Mouse (Mus musculus) right cerebral cortex, postnatal 14 days (tissue): ENCODE data around the gene Dis3l.
"Not testable (repeated sequence)": the region's sequence is repeated elsewhere in the genome, so short reads cannot be mapped to it uniquely, and the experiment has no call there.

Experiments used
- DNase-seq: peaks from one replicate; pipeline ENCODE4 v3.0.0; 2022

Gene Dis3l

DNA sequence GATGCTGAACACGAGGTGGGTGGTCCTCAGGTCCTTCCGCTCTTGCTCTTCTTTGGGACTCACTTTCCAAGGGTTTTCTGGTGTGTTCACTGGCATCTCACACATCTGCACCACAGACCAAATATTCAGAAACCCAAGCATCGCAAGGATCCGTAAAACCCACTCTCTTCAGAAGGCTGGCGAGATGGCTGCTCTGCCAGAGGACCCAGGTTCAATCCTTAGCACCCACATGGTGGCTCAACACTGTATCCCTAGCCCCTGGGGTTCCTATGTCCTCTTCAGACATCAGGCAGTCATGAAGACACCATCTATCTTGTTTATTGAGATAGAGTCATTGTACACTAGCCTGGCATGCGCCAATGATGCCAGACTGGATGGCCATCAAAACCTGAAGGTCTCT lies 26.4 kb downstream of the Dis3l start:
- DNase-seq = no peak

DNA sequence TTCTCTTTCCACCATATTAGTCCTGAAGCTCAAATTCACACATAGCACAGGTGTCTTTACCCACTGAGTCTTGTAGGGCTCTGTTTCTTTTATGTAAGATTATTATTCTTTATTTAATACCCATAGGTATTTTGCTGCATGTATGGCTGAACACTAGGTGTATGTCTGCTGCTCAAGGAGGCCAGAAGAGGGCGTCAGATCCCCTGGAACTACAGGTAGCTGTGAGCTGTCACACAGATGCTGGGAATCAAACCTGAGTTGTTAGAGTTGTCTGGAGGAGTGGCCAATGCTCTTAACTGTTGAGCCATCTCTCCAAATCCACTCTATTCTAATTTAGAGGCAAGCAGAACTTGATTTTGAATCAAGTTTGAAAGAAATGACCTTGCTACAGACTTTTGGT lies 29.0 kb downstream of the Dis3l start:
- no peak for DNase-seq

DNA sequence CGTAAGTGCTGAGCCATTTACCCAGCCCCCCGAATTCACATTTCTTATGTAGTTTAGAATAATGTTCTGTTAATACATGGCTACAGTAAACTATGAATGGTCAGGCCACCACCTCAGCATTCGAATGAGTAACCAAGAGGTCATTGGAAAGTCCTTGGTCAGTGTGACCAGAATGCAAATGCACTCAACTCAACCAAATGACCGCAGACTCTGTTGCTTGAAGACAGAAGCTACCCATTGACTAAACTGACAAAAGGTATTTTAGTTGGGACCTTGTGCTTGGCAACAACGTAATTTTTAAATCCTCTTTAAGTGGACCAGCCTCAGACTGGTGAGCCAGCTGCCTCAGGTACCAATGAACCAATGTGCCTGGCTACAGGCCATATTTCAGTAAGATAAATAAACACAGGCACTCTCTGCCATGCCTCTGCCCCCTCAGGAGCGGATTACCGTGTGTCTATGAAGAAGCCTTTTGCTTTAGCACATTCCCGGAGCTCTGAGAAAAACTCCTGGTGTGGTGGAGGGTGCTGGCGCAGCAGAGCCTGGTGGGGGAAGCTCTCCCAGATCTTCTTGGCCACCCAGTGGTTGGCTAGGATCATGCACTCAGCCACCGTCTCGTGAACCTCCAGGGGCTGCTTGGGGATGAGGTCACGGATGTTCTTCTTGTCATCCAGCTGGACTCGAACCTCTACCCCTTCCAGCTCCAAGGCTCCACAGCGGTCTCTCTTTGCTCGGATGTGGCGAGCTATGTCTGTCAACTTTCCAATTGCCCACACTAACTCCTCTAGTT lies 29.9 kb downstream of the Dis3l start:
- DNase-seq = peak; percentile 13

DNA sequence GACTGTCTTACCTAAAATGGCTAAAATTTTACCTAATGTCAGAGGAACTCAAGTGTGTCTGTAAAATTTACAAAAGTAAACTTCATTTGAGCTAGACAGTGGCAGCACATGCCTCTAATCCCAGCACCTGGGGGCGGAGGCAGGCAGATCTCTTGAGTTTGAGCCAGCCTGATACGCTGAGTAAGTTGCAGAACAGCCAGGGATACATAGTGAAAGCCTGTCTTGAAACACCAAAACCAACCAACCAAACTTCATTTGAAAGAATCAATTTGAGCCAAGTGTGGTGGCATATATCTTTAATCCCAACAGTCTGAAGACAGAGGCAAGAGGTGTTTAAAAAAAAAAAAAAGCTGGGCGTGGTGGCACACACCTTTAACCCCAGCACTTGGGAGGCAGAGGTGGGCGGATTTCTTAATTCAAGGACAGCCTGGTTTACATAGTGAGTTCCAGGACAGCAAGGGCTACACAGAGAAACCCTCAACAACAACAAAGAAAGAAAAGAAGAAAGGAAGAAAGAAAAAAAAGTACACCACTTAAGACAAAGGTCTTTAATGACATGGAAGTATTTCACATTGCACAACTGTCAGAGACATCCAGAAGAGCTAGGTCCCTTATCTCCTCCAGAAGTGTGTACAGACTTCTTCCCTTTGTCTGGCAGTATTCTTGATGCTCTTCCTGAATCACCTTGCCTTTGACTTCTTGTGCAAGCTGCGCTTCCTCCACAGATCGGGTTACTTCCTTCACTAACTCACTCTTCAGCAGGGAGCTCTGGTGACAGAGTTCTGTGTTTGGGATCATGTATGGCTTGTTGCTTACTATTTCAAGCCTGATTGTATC lies 34.4 kb downstream of the Dis3l start:
- DNase-seq = no peak

DNA sequence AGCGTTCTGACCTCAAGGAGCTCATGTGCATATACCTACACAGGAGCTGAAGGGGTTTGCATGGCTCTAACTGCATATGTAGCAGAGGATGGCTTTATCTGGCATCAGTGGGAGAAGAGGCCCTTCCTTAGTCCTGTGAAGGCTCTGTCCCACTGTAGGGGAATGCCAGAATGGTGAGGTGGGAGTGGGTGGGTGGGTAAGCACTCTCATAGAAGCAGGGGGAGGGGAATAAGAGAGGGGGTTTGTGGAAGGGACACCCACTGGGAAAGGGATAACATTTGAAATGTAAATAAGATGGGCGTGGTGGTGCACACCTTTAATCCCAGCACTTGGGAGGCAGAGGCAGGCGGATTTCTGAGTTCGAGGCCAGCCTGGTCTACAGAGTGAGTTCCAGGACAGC lies 38.0 kb downstream of the Dis3l start:
- not testable (repeated sequence) for DNase-seq

DNA sequence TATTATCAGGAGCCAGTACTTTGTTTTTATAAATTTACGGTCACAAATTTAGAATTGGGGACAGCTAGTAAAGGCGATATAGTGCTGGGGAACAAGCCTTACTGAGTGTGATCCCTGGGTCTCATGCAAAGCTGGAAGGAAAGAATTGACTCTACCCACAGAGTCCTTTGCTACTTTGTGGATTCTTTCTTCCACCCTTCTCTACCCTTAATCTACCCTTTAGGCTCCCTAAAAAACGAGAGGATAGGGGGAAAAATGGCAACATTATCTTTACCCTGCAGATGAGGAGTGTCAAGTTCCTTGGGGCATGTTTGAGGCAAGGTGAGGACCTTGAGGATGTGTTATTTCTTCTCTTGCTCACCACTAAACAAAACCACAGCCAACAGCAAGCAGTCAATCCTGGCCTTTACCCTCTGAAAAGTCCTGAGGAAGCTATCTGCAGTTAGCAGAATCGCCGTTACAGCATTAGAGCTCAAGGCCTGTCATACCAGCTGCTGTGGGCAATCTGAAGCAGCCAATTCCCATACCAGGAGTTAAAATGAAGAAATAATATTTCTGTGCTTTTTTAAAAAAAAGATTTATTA lies 58.6 kb downstream of the Dis3l start:
- DNase-seq = no peak

DNA sequence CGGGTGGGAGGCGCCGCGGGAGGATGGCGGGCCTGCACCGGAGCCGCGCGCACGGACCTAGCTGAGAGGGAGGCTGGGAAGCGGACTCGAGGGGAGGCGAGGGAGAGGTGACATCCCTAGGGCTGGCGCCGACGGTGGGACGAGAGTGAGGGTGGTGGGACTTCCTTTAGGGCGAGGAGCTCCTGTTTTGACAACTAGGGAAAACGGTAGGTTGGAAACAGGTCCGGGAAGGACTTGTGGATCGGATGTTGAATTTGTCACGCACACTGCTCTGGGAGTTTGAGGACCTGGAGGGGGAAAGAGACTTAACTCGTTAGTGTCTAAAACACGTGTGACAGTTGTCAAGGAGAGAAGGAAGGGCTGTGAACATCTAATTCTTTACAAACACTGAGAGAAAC lies 59.3 kb downstream of the Dis3l start:
- no peak for DNase-seq

DNA sequence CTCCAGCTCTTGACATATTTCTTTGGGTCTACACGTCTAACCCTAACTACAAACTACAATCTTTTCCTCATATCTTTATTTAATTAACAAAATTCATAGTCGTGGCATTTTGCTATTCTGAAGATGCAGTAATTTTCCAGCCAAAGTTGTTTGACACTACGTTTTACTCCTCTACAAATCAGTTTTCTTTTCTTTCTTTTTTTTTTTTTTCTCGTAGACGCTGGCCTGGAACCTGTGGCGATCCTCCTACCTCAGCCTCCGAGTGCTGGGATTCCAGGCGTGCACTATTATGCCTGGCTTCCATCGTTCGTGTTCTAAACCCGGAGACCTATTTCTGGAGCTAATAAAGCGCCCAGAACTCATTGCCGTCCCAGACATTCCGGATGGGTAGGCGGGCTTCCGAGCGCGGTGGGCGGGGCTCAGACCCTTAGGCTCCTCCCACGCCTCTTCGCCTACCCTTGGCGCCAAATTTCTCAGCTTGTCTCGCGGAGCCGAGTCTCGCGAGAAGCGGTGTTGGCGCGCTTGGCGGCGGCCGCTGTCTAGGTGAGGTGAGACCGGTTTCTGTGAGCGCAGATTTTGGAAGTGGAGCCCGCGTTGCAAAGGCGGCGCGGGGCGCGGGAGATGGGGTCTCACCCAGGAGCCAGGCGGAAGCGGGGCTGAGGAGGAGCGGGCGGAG lies 59.8 kb downstream of the Dis3l start, which contains the start of gene Tipin:
TSS of gene Tipin (plus strand) at position 477 of the 676 bp plus-strand sequence.
- DNase-seq = peak; percentile 93

DNA sequence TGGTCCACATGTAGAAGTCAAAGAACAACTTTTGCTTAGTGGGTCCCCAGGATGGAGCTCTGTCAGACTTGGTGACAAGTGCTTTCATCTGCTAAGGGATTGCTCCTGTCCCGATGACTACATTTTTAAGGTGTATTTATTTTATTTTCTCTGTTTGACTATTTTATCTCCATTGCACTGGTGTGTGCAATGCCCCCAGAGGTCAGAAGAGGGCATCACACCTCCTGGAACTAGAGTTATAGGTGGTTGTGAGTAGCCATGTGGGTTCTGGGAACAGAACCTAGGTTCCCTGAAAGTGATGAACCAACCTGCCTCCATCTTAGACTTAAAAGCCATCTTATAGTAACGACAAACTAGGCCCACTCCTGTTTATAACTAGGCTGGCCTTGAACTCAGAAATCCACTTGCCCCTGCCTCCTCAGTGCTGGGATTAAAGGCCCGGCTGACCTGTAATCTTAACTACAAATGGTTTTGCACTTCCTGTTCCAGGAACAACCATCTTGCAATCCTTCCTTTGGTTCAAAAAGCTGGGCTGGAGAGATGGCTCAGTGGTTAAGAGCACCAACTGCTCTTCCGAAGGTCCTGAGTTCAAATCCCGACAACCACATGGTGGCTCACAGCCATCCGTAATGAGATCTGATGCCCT lies 62.3 kb downstream of the Dis3l start:
- DNase-seq = no peak

DNA sequence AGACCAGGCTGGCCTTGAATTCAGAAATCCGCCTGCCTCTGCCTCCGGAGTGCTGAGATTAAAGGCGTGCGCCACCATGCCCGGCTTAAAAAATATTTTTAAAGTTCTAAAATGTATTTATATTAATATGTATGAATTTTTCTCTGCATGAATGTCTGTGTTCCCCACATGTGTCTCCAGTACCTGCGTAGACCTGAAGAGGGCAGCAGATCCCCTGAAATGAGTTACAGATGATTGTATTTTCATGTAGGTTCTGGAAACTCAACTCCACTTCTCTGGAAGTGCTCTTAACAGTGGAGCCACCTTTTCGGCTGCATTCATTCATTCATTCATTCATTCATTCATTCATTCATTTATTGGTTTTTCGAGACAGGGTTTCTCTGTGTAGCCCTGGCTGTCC lies 63.4 kb downstream of the Dis3l start:
- DNase-seq = peak; percentile 77

DNA sequence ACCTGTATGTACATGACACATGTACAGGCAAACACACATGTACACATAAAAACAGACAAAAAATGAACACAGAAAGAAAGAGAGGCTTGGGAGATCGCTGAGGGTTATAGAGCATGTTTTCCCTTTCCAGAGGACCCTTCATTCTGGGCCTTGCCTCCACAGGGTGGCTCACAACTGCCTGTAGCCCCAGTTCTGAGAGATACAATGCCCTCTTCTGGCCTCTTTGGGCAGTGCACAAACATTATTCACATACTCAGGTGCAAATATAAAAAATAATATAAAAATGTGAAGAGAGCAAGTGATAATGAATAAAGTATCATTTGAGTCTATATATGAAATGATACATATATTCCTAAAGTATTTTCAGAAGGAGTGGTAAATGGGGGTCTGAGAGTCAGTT lies 66.2 kb downstream of the Dis3l start:
- DNase-seq = no peak

DNA sequence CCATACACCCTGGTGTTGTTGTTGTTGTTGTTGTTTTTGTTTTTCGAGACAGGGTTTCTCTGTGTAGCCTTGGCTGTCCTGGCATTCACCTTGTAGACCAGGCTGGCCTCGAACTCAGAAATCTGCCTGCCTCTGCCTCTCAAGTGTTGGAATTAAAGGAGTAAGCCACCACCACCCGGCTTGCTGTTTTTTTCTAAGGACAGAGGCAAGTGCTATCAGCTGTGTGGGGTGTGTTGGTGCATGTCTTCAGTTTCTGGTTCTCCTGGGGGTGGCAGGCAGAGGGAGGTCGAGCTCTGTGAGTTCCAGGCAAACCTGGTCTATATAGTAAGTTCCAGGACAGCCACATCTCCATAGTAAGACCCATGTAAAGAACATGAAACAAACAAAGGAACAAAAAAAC lies 66.8 kb downstream of the Dis3l start:
- DNase-seq = no peak

DNA sequence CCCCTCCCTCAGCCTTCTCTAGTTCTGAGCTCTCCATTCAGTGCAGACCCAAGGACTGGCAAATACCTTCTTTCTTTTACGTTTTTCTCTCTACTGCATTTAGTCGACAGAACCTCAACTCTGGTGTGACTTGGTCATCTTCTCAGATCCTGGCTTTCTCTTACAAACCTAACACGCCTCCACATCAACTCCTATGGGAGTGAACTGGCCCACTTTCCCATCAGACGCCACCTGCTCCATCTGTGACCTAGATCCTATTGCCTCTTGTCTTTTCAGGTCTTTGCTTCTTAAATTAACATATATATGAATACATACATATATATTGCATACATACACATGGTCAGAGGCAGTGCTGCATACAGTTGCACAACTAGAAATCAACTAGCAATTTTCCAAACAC lies 67.3 kb downstream of the Dis3l start:
- DNase-seq = no peak

DNA sequence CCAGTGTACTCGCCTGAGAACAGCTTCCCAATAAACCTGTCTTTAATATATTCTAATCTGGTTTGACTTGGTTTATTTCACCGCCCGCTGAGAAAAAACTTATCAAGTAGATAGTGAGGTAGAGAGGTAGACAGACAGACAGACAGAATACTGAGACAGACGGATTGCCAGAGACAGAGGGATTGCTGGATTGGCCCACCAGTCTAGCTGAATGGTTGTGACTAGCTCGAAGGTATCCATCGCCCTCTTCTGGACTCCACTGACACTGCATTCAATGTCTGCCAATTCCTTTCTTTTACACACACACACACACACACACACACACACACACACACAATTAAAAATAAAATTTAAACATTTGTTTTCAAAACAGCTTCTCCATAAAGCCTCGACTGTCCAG lies 68.5 kb downstream of the Dis3l start:
- DNase-seq = peak; percentile 60

DNA sequence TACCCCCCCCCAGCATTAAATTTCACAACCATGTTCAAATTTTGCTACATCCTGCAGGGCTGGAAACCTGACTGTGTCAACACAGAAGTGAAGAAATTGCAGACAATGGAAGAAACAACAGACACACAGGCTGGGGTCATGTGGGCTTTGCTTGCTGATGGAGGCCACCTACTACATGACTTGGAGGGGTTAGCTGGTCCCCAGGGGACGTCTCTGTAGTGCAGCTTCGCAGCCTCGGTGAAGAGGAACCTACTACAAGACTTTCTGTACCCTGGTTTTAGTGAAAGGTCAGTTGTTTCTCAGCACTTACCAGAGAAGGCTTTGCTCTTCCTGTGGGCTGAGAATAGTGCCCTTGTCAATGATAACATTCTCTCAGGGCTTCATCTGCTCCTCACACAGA lies 69.8 kb downstream of the Dis3l start:
- DNase-seq = no peak

DNA sequence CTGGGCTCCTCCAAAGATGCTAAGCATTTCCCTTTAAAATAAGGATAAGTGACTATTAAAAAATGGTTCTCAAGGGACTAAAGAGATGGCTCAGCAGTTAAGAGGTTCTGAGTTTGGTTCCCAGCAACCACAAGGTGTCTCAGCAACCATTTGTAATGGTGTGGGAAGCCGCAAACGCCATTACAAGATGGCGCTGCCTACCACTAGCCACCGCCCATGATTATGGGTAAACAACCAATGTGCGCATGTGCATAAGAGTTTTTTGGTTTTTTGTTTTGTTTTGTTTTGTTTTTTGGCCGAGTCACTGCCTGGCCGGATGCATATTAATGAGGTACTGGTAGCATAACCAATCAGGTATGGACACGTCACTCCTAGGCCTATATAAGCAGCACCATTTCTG lies 72.3 kb downstream of the Dis3l start:
- not testable (repeated sequence) for DNase-seq

DNA sequence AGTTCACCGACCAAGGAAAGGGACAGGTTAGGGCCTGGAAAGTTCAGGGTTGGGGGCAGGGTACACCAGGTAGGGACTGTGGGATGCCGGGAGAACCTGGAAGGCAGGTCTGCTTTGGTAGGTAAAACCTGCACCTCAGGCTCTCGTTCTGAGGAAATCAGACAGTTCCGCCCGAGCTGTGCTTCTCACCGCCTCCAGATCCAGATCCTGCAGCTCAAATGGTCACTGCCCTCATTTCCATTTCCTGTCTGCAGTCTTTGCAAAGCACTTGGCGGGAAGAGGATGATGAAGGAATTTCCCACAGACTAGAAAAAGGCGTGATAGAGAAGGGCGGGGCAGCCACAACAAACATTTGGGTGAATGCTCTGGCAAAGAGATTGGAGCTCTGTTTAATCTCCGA lies 72.9 kb downstream of the Dis3l start:
- DNase-seq = no peak

DNA sequence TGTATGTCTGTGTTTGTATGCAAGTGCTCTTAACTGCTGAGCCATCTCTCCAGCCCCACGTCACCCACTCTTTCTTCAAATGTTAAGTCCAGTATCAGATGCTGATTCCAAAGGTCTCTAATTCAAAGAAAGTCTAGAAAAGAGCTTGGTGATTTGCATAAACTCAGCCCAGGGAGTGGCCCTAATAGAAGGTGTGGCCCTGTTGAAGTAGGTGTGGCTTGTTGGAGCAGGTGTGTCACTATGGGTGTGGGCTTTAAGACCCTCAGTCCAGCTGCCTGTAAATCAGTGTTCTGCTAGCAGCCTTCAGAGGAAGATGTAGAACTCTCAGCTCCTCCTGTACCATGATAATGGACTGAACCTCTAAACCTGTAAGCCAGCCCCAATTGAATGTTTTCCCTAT lies 73.9 kb downstream of the Dis3l start:
- no peak for DNase-seq

DNA sequence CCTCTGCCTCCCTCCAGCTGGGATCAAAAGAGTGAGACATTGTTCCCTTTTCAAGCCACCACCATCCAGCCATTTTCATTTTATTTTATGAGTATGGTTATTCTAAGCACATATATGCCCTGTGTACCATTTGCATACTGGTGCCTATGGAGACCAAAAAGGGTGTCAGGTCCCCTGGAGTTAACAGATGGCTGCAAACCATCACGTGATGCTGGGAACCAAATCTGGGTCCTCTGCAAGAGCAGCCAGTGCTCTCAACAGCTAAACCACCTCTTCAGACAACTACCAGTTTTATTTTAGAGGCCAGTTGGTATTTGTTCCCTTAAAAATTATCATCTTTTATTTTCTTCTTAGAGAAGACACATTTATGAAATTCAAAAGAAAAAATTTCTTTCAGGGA lies 76.3 kb downstream of the Dis3l start:
- no peak for DNase-seq

DNA sequence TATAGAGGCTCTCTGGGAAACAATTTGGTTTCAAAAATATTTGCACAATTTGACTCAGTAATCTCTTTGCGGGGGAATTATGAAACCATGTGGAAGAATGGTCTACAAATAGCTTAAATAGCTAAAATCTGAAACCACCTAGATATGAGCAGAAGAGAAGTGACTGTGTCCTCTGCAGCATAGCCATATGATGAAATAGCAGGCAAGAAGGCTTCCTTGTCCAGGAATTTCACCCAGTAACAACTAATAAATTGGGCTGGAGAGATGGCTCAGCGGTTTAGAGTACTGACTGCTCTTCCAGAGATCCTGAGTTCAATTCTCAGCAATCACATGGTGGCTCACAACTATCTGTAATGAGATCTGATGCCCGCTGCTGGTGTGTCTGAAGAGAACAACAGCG lies 80.1 kb downstream of the Dis3l start:
- no peak for DNase-seq

DNA sequence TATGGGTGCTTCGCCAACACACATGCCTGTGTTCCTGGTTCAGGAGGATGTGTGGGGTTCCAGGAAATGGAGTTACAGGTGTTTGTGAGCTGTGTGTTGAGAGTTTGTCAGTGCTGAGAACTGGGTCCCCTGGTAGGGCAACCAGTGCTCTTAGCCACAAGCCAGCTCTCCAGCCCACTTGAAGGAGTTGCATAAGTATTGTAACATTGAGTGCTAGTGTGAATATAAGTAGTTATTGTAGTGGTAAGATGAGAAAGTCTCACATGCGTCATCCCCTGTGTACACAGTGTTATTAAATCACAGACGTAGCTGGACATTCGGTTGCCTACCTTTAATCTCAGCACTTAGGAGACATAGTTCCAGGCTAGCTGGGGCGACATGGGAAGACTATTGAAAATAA lies 81.2 kb downstream of the Dis3l start:
- DNase-seq = no peak
